Mouse (Mus musculus): ENCODE measurements around the gene Nrde2.

DNA sequence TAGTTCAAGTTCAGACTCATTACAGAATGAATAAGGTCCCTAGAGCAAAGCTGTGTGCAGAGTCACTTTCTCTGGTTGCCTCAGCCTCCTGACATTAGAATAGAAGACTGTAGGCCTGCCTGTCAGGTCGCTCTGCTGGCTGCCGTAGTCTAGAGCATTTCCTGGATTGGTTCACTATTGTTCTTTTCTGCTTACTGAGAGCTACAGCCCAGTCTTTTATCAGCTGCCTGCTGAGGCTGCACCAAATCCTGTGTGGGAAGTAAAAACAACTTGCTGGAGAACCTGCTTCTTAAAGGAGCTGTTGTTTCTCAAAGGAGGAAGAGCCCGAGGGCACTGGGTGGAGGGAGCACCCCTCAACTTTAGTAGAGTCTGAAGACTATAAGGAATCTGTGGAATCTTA, 44.3 kb upstream of the Nrde2 start:
- TF ChIP-seq POLR2A (IDR thresholded peaks at IDR 0.05; ENCODE audit: extremely low read depth, insufficient read depth, low read length) (no peak; the same call in 1 of the 2 replicates), CTCF (IDR thresholded peaks at IDR 0.05; ENCODE audit: extremely low read depth, insufficient read depth, low read length) (no peak)

Data from cortical plate, adult 2 months (tissue).